8 mouse cellular contexts compared by ENCODE assay signal in genomic region chr12:111377376-111377973, GRCm38 (mm10). TPM values are rescaled to one million over a fixed set of nuclear protein-coding genes. Genes with fewer than 3 reads are reported as not detected.
DNase-seq lines count a peak whose midpoint lies in the region; ATAC-seq and TF ChIP-seq lines count a peak whose summit lies in the region.

Gene Cdc42bpb, minus strand, starts transcription at chr12:111377718.

- peaks cover 5 to 6% of the 10 kb centered on the region in 2 experiments for H3K4me1 ChIP-seq in ES-E14 (ENCODE audit: control insufficient read depth in 2 of 2, insufficient read depth in 2 of 2, low read length in 2 of 2, poor library complexity in 1 of 2)
- H3K4me1 ChIP-seq in lung, embryonic 15.5 days, result peaks cover 31% of the 10 kb centered on the region

- H3K9ac ChIP-seq in ES-E14 (ENCODE audit: insufficient read depth, low read depth, low read length, poor library complexity, severe bottlenecking), result peak within 1 kb of the TSS; percentile 97
- H3K9ac ChIP-seq in lung, embryonic 15.5 days, result peak within 1 kb of the TSS; percentile 93

- in situ Hi-C loops in ES-E14 (cut with MboI; ENCODE audit: low sequenced_read_pairs in 2 of 2, unreplicated experiment in 2 of 2), result no loop called here

- H3K27me3 ChIP-seq in lung, embryonic 15.5 days, result no peaks in the 10 kb centered on the region

- H3K36me3 ChIP-seq in ES-E14 (ENCODE audit: control insufficient read depth, insufficient read depth, low read length, poor library complexity, severe bottlenecking), result no peaks in the 10 kb centered on the region
- H3K36me3 ChIP-seq in lung, embryonic 15.5 days, result no peaks in the 10 kb centered on the region

- peak; percentile 71 for DNase-seq in ES-E14 (ENCODE audit: low read depth, low spot score)
- peak; percentile 92 to 99 for DNase-seq in cerebellum, adult 18-20 months
- peak; percentile 79 for DNase-seq in layer of hippocampus, adult 9-10 months (ENCODE audit: low spot score)
- peak; percentile 78 for DNase-seq in ovary, postnatal 10 days (ENCODE audit: low spot score)
- peak; percentile 21 to 22 for DNase-seq in thymus, postnatal 36 days

- peak within 1 kb of the TSS; percentile 82 for H3K27ac ChIP-seq in ES-E14 (ENCODE audit: insufficient read depth, low read depth, low read length, poor library complexity, severe bottlenecking)
- peak within 1 kb of the TSS; percentile 93 for H3K27ac ChIP-seq in lung, embryonic 15.5 days

- WGBS in lung, embryonic 15.5 days, result under 1% methylated on average over 82 of the region's 94 CpGs

- peak within 1 kb of the TSS; percentile 88 for H3K4me2 ChIP-seq in lung, embryonic 15.5 days

- no peaks in the 10 kb centered on the region for H3K9me3 ChIP-seq in ES-E14 (ENCODE audit: control insufficient read depth, insufficient read depth, low read depth, low read length)
- no peaks in the 10 kb centered on the region for H3K9me3 ChIP-seq in lung, embryonic 15.5 days

- peak within 1 kb of the TSS; percentile 82 to 98 for H3K4me3 ChIP-seq in ES-E14 (ENCODE audit: insufficient read depth in 1 of 2, low read depth in 1 of 2, low read length in 2 of 2, poor library complexity in 1 of 2, severe bottlenecking in 1 of 2)
- peak within 1 kb of the TSS; percentile 78 for H3K4me3 ChIP-seq in lung, embryonic 15.5 days

- peak; percentile 76 for ATAC-seq in frontal cortex, adult (ENCODE audit: low TSS enrichment)
- ATAC-seq in hematopoietic stem cell, adult 5-6 weeks (replicated peaks in 1 of 2; ENCODE audit: insufficient read depth in 1 of 2, low FRiP score in 2 of 2, low TSS enrichment in 1 of 2, low read depth in 1 of 2, poor library complexity in 2 of 2, severe bottlenecking in 2 of 2), result peak; percentile 44; a peak in 2 of 4 replicates
- peak; percentile 93 for ATAC-seq in lung, embryonic 15.5 days (ENCODE audit: borderline replicate concordance, extremely low read depth, low FRiP score, low TSS enrichment)

TF ChIP-seq in ES-E14, 5 proteins besides CTCF, POLR2A, EP300 and RAD21:
- TF ChIP-seq MAFK (IDR thresholded peaks at IDR 0.05; ENCODE audit: insufficient read depth, low read depth, low read length) (no peak), HCFC1 (IDR thresholded peaks at IDR 0.05; ENCODE audit: borderline replicate concordance, insufficient read depth, low read length) (peak; percentile 76), CHD2 (IDR thresholded peaks at IDR 0.05; ENCODE audit: low read depth, low read length) (no peak)

RNA-seq across cellular contexts. Expression of gene Cdc42bpb, which starts in this region (rescaled TPM):
- 63.7 and 78.2 TPM in 2 replicates for total RNA-seq in ES-E14 (2012; rRNA removed)
- total RNA-seq in hematopoietic stem cell, adult 5-6 weeks (2017), result 7.2 and 8.0 TPM in 2 replicates
- polyA plus RNA-seq in lung, embryonic 15.5 days (2015; fragmentation: Nextera tagmentation; extraction: Ambion mirVana), result 31.8 and 32.2 TPM in 2 replicates

Comparison
In these comparisons a context has a peak if more than half of its experiments do, and no peak if none do; other contexts are left out.
1. Peak in every context shown above with its lines: DNase-seq, ATAC-seq, H3K4me3 ChIP-seq and H3K27ac ChIP-seq.
2. DNase-seq: peak in every context shown above with its lines; median percentile 96 in cerebellum, adult 18-20 months; 79 in layer of hippocampus, adult 9-10 months; 78 in ovary, postnatal 10 days; 71 in ES-E14; 22 in thymus, postnatal 36 days.